Mouse (Mus musculus) thymus, postnatal 36 days (tissue): ENCODE data around the gene Cds2.
"Not testable (repeated sequence)": the region's sequence is repeated elsewhere in the genome, so short reads cannot be mapped to it uniquely, and the experiment has no call there.

Source experiments
- DNase-seq, 2 experiments: peaks; one replicate each; pipeline ENCODE4 v3.0.0; 2022; ENCODE audit warnings: mixed read lengths in 2 of 2

The Cds2 gene

DNA sequence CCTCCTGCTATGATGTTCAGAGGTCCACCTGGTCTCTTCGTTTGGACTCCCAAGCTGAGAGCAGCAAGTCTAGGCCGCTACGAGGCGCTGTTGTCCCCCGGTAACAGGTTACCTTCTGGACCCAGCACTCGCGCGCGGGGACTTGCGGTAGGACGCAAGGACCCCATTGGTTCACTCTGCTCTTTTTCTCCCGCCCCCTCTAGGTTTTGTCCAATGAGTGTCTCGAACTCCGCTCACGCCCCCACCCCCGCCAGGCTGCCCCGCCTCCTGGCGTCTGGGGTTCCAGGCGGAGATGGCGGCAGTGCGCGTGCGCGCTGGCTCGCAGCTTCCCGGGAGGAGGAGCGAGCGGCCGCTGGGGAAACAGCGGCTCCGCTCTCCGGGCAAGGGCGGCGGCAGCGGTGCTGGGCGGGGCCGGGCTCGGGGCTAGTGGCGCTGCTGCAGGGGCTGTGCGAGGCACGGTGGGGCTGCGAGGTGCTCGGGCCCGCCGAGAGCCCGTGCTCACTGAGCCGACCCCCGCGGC lies at the start of gene Cds2:
Cds2 (plus strand) TSS at position 270 of the 520 bp plus-strand sequence.
- DNase-seq = peak; percentile 99

DNA sequence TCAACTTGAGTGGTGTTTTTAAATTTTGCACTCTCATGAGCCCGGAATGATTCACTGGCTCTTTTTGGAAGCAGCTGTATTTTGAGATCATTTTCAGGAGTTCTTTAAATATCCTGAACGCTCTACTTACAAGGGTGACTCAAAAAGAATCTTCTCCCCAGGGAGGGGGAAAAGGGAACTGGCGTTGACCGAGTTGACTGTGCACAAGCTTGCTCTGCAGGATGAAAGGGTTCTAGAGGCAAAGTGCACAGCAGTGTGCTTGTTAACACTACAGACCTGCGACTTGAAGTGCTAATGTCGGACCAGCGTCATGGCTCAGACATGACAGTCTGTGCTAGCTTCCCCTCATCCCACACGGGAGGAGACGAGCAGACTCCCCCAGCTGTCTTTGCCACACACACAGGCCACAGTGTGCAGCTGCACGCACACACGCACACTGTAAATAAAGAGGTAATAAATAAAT lies 41.3 kb upstream of the Cds2 start:
- DNase-seq = no peak

DNA sequence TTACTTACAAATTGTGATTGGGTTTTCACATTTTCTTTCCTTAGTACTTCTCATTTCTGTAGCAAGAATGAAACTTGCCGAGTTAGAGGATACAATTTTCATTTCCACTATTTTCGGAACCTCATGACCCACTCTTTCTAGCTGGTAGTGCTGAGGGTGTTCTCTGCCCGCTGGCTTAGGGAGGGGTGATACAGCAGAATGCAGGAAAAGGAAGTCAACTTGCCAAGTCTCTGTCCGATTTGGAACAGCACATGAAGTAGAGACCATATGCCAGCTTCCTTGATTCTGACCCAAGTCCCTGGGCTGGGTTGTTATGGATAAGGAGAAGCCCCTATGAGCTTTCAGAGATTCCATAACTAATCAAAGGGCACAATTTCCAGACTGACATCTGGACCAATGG lies 38.6 kb upstream of the Cds2 start:
- DNase-seq = no peak

DNA sequence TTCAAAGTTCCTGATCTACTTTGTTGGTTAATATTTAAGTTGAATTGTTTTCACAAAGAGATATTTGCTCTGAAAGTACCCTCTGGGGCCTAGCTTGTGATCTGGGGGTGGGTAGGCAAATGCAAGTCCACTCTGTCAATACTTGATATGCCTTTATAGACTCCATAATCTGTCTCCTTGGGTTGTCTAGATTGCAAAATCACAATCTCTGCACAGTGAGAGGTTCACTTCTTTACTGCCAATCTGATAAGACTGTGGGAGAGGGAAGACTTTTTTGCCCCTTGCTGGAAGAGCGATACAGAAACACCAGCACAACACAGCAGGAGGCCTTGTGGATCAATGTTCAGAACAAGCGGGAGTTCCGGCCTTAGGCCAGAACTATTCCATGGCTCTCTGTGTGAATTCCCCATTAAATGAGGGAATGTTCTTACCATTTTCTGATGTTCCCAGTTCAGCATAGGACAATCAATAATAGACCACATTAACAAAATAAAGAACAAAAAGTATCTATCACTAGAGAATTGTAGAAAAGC lies 30.5 kb upstream of the Cds2 start:
- no peak for DNase-seq

DNA sequence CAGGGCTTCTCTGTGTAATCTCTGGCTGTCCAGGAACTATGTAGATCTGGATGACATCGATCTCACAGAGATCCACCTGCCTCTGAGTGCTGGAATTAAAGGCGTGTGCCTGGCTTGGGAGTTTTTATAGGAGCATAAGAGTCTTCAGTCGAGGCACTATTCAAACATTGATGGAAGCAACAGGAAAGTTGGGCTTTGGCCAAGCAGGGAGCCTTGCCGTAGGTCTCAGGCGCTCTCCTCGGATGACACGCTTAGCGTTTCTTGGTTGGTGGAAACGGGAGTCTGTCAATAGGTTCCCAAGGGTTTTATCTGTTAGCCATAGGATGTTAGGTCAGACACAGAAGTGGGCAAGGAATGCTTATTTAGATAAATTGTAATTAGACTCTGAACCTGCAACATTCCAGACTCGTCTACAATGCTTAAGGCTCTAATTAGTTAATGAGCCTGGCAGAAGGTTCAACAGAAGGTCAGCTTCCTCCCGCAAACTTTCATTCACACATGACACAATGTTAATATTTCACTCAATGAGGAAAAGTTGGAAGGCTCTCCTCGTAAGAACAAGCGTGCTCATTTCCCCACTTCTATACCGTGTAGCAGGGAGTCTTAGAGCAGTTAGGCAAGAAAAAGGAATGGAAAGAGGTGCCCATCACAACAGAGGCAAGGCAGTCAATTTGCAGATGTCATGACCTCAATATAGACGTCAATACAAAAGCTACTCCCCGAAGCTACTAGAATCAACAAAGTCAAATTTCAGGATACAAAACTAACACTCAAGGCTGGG lies 28.8 kb upstream of the Cds2 start:
- no peak for DNase-seq

DNA sequence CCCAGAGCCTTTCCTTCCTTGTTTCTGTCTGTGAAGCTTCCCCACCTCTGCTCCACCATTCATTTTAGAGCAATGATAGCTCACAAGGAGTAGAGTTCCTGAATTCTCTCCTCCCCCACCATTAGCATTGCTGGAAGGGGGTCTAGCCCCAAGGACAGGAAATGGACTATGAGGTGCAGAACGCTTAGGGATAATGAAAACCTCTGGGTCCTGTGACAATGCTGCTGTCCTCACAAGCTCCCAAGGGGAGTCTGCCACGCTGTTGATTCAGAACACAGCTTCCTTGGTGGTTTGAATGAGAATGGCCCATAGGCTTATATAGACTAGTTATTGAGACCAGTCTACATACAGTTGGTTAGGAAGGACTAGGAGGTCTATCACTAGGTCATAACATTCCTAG lies 27.7 kb upstream of the Cds2 start:
- no peak for DNase-seq

DNA sequence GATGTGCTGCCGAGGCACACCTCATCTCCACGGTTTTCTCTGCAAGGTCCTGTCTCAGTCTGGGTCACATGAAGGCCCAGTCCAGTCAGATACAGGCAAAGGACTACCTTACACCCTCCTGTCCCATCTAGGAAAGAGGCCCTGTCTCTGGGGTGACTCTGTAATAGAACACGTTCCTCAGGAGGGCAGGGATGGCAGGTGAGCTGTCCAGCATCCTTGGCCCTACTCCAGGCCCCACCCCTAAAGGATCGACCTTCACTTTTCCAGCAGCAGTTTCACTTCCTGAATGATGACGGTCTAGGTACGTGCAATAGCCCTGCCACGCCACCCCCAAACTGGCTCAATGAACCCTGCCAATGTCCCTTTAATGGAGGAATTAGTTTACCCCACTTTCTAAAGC lies 27.0 kb upstream of the Cds2 start:
- no peak for DNase-seq

DNA sequence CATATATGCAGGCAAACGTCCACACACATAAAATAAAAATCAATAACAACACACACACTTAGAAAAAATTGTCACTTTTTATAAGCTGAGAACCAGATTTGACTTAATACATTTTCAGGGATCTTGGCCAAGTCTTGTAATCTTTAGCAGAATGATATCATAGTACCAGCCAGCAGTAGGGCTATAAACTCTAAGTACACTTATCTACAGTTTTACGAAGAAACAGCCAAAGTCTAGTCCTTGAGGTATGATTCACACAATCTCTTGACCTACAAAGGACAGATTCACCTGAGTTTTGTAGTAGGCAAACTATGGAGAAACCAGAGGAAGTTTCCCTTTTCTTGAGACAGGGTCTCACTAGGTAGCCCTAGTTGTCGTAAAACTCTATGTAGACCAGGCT lies 23.5 kb upstream of the Cds2 start:
- DNase-seq = not testable (repeated sequence)

DNA sequence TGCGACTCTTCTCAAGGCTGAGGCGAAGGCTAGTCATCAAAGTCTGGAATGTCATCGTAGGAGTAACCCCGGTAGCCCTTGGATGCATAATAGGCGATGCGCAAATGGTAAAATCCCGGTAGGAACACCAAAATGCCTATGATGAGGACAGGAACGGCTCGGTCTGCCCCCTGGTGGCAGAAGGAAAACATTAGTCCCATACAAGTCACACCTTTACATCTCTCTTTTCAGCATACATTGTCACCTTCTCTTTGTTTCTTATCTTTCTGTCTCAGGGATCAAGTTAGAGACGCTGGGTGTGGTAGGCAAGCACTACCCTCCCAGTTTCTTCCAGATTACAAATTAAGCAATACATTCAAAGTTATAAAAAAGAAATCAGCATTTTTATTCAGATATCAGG lies 22.5 kb upstream of the Cds2 start:
- peak; percentile 29 to 35 for DNase-seq

DNA sequence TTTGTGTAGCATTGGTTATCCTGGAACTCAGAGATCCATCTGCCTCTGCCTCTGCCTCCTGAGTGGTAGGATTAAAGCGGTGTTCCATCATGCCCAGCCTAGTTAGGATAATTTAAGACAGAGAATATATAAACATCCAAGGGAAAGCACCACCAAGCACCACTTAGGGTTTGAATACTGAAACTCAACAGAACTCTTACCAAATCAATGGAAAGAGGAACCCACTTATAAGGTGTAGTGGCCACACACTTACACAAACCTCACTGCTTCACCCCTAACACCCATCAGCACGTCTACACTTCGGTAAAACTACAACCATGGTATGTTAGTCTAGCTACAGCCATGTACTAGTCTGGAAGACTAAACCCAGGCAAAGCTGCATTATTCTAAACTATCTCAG lies 19.6 kb upstream of the Cds2 start:
- DNase-seq = no peak

DNA sequence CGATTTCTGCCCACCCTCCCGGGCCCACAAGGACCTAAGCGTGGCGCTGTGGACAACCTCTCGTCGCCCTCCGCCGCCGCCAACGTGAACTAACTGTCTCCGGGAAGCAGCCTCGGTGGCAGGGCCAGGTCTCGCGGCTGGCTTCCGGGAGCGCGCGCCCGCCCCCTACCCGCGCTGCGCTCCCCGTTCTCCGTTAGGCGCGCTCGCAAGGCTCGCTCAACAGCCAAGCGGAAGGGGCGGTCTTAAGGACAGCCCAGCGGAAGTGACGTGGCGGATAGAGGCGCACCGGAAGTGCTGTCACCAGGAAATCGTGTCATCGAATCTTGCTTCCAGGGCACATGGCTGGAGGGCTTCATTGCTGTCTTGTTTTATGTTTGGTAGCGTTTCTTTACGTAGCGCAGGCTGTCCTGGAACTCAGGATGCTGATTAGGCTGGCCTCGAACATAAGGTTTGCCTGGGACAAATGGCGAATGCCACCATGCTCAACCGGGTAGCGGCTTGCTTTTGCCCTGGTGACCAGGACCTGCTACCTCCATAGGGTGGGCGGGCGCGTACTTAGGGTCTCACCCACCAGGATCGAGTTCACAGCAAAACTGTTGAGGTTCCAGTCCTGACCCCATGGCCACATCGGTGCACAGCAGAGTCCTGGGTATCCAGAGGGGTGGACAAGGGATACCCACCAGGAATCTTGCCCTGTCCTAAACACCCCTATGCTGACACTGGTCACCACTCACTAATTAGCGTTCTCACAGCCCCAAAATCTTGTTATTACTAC lies 15.2 kb upstream of the Cds2 start, which contains the start of gene Tmem230:
Tmem230 (minus strand) TSS at position 269 of the 775 bp plus-strand sequence.
- DNase-seq = peak; percentile 92 to 96

DNA sequence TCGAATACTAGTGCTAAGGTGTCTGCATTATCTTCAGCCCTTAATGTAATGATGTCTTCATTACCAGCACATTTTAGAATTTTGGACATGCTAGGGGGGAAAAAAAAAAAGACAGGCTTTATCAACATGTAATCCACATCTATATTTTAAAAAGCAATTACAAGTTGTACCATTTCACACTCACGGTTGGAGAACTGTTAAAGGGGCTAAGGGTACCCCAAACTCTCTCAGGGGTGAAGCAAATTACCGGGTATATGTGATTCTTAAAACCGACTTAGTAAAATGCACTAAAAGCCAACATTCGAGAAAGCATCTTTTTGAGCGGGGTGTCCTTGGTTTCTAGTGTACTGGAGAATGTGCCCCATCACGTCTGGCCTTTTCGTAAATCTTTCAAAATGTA lies 11.0 kb upstream of the Cds2 start:
- no peak for DNase-seq

DNA sequence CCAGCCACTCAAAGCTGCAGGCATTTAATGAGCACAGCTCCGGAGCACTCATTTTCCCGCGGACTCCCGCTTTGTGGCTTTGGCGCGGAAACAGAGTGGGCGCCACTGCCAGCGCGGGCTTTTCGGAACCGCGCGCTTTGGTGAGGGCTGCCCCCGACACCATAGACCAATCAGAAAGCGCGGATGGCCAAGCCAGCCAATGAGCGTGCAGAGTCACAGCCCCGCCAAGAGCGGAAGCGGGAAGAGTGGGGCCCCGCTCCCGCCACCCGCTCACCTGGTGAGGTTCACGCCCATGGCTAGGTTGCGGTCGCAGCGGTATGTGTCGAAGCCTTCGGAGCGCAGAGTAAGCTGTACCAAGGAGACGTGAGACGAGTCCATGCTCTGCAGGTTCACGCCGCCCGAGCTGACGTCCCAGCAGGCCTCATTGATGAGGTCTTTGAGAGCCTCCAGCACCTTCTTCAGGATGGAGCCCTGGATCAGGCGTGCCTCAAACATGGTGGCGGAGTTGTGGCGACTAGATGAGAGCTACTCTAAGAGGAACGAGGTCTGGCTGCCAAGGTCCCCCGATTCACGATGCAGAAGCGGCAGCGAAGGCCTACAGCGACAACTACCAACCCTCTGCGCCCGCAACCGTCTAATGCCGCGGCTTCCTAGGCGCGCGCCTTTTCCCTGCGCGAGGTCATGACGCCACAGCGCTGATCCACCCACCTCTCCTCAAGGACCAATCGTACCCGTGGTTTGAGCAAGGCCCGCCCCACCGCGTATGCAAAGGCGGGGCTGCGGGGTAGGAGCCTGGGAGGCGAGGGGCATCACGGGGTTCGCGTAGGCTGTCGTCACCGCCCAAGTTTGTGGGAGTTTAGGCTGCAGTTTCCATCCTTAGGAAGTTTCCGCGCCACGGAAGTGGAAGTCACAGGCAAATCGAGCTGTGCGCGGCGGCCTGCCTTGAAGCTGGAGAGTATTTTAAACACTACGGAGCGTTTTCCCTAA lies 10.1 kb upstream of the Cds2 start, which contains the start of gene Pcna:
Pcna (minus strand) TSS at position 773 of the 987 bp plus-strand sequence.
- peak; percentile 96 to 98 for DNase-seq

DNA sequence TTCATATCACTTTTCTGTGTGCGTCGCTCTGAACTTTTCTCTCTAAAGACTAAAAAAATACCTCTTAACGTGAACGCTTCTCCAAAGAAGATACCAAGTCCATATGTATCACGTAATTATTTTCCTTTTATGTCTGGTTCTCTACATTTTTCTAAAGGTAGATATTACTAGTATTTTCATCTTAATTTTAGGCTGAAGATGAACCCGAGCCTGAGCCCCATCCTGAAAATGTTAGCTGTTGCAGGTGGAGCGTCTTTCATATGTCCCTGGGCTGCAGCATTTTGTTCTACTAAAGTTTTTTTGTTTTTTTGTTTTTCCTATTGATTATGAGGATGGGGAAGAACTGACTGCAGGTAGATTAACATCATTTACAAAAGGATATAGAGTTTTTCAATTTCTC lies 9.3 kb upstream of the Cds2 start:
- no peak for DNase-seq

DNA sequence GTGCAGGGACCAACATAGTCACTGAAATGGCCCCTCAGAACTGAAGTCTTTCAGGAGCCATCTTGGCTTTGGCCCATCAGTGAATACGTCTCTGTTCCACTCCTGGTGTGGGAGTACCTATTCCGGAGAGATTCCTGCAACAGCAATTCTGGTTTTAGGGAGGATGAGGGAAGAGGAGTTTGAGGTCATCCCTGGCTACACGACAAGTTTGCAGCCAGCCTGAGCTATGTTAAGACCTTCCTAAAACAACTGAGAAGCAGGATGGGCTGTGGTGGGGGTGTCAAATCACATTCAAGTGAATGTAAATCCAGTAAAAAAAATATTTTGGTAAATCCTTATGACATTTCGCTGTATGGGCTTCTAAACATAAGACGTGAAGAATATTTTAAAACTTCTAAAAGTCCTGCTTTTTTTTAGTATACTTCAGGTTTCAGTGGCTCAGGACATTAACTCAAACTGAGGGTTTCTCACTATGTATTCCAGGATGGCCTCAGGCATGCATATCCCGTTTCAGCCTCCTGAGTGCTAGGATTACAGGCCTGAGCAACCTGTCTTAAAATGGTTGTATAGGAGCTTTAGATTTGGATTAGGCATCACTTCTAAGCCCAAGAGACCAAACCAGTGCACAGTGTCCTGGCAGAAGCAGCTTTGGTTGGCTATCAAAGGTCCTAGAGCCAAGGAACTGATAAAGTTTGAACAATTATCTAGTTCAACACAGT lies 5.4 kb upstream of the Cds2 start:
- DNase-seq = no peak

DNA sequence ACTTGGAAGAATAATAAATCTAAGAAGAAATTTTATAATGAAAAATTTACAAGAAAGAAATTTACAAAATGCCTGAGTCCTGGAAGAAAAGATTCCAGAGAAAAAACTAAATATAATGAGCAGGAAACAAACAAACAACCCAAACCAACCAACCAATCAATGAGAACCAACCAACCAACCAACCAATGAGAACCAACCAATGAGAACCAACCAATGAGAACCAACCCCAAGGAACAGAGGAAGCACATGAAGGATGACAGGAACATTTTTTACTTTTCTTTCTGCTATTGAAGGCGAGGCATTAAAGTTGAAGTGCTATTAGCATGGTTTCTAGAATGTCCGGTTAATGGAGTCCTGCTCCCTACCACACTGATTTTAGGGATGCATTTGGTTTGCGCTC lies 2.3 kb upstream of the Cds2 start:
- no peak for DNase-seq

DNA sequence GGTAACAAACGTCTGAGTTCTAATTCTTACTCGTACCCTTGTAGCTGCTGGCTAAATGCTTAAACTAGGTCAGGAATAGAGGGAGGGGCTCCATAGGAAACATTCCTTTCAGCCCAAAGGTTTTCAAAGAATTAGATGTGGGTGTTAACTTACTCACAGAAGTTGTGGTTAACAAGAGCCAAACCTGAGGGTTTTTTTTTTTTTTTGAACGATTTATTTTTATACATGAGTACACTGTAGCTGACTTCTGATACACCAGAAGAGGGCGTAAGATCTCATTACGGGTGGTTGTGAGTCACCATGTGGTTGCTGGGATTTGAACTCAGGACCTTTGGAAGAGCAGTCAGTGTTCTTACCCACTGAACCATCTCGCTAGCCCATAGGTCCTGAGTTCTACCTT lies 773 bp upstream of the Cds2 start:
- DNase-seq = no peak

DNA sequence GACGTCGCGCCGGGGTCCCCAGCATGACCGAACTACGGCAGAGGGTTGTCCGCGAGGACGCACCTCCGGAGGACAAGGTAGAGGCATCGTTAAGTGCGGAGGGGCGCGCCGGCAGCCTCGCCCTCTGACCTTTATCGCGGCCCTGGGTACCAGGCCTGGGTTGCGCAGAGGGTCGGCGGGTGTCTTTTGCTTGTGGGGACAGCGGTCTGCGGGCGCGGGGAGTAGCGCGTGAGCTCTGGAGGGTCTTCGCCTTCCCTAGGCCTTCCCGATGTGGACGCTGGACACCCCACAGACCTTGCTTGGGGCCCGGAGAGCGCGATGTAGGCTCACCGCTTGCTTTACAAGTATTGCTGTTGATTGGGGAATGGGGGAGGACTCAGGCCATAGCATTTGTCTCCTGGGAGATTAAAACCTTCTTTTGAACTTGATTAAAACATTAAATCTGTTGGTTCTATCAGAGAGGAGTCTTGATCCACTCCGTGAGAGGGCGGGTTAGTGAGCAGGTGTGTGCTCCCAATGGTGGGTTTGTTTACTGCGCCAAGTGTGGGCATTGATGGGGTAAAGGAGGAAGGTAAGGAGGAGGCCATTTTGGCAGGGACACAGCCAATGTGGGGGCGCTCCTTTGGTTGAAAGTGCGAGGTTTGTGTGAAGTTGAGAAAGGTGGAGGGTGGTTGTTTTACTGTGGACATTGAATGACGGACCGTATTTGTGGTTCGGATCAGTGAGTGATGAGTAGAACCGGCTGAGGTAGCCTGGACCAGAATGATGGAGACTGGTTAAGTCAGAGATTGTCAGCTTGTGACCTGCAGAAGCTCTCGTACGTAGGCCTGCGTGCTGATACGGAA lies 695 bp downstream of the Cds2 start:
- peak; percentile 51 to 58 for DNase-seq

DNA sequence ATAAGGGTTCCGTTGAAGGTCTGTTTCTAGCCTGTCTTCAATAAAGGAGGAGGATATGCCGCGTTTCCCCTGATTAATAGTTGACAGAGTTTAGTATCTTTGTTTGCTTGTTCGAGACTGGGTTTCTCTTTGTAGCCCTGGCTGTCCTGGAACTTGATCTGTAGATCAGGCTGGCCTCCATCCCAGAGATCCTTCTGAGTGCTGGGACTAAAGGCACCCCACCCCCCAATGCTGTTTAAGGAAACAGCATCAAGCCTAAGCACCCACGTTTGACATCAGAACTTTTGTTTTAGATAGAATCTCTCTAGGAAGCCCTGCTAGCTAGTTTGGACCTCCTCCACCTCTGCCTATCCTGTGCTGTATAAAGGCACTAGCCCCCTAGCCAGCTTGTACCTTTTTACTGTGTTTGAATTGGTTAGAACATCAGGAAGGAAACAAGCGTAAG lies 1.3 kb downstream of the Cds2 start:
- no peak for DNase-seq

DNA sequence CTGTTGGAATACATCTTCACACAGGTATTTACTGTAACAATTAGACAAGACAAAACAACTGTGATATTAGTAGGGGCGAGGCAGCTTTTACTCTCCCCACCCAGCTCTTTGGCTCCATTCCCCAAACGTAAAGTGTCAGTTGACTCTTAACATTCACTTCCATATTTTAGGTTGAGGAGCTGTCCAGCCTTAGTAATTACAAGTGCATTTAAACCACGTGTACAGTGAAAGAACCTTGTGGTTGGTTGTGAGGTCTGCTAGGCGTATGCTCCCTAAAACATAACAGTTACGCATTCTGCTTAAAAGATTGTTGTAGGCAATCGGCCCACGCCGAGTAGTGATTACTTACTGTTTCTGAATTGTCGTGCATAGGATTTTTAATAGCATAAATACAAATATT lies 2.2 kb downstream of the Cds2 start:
- DNase-seq = no peak

DNA sequence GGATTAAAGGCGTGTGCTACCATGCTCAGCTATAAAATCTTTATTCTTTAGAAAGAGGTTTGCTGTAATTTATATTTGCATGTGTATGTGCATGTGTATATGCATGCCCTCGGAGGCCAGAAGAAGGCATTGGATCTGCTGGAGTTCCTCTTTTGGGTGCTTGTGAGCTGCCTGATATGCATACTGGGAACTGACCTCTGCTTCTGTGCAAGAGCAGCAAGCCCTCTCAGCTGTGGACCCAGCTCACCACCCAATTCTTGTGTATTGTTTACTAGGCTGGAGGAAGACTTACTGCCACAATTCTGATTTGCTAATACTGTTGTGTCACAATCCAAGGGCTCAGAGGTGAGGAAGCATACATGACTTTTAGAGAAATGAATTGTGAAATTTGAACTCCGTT lies 3.1 kb downstream of the Cds2 start:
- no peak for DNase-seq
